Mouse (Mus musculus) heart, adult 2 months (tissue): Measurements from ENCODE around the gene Il1rl2.

Experiments used
- EP300 ChIP-seq: fragments of 200-500 bp; IDR thresholded peaks from 2 replicates; pipeline ENCODE4 v1.6.1; 2011; ENCODE audit warnings: low read depth, low read length, control low read depth; ENCODE audit not compliant: insufficient read depth
- POLR2A ChIP-seq: fragments of 200-500 bp; IDR thresholded peaks from 2 replicates; pipeline ENCODE4 v1.6.1; 2011; ENCODE audit warnings: mild to moderate bottlenecking, low read depth, low read length, control low read depth; ENCODE audit not compliant: insufficient read depth

GRCm38 (mm10) chr1:40354665-40355064 is 30.3 kb downstream of the Il1rl2 start:
- no peak for TF ChIP-seq EP300
- no peak for TF ChIP-seq POLR2A
